Mouse (Mus musculus) testis, adult 2 months (tissue): ENCODE measurements around the gene Tnrc6a.

Experiments
- CTCF ChIP-seq: fragments of 200-500 bp; IDR thresholded peaks from 2 replicates; pipeline ENCODE4 v1.5.1; 2012; ENCODE audit warnings: low read depth, mild to moderate bottlenecking, inconsistent platforms, low read length, moderate library complexity; ENCODE audit not compliant: control insufficient read depth, insufficient read depth, insufficient replicate concordance
- POLR2A ChIP-seq: fragments of 200-500 bp; IDR thresholded peaks from 2 replicates; pipeline ENCODE4 v1.6.1; 2012; ENCODE audit warnings: low read depth, mild to moderate bottlenecking, inconsistent platforms, low read length, moderate library complexity; ENCODE audit not compliant: control insufficient read depth

DNA sequence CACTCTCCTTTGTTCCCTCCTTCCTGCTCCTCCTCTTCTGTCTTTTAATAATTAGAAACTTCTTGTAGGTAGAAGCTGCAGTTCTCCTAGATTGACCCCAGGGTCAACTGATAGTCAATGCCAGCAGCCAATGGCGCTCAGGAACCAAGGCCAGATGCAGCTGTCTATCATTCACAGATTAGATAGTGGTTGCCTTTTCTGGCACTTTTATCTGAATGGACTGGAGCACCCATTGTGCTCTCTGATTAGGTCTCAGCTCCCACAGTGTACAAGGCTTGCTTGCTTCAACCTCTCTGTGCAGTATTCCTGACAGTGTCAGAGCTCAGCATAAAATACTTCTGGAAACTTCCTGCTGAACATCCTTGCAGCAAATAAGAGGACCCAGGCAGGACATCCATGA is 121.1 kb downstream of the Tnrc6a start:
- no peak for TF ChIP-seq POLR2A
- no peak for TF ChIP-seq CTCF
